Mouse (Mus musculus): ENCODE results near the gene Ccdc57. TPM values are rescaled to one million over a fixed set of nuclear protein-coding genes. Genes with fewer than 3 reads are reported as not detected.

The Ccdc57 gene
- polyA plus RNA-seq, 1 experiment from 2014 or later = 4.7 TPM

DNA sequence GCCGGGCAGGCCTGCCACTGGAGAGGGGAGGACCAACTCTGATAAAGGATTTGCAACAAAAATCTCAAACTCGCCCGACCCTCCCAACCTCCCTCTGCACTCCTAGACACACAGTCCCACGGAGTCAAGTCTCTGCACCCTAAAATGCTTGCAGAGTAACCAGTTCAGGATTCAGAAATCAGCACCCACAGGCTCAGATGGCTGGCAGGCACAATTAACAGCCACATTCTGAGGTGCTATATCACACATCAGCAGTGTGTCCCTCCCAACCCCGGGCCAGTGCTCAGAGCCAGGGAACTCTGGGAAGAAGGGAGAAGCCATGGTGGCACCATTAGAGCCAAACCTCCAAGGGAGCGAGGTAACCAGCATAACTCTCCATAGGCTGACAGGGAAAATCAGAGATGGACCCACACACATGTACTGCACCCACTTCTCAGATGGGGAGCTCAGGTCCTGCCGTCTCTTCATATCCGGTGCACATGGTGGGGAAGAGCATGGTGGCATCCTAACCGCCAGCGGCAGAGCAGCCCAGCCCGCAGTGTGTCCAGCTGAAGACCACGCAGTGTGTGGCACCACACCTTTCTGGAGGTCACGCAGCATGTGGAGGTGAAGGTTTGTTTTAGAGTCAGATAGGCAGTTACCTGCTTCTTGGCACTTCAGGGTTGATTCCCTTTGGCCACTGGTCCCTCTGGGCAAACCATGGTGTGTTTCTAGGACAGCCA lies 29.5 kb upstream of the Ccdc57 start:
- Histone ChIP-seq H3K27ac (no peak overlapping the region), H3K36me3 (peaks cover 85% of the 10 kb centered on the region), H3K4me1 (no peaks in the 10 kb centered on the region), H3K27me3 (replicated peaks) (no peaks in the 10 kb centered on the region), H3K9ac (no peak overlapping the region), H3K4me2 (replicated peaks) (no peak overlapping the region), H3K9me3 (no peaks in the 10 kb centered on the region), H3K4me3 (no peak overlapping the region)
- WGBS = 94% methylated on average over 13 of the region's 13 CpGs
- no peak for ATAC-seq (ENCODE audit: low FRiP score, low read depth)

DNA sequence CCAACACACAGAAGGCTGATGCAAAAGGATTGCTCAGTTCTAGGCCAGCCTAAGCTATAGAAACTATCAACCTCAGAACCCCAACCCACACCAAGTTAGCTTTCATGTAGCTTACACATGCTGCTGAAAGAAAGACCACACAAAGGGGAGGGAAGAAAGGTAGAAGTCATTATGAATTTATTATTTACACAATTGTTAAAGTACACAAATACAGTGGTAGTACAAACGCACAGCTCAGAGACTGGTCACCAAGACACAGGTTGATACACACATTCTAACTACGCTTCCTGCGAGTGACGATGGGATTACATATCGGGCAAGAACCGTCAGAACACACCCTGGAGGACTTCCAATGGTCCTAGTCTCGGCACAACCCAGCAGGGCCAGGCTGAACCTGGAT lies 28.9 kb upstream of the Ccdc57 start:
- Histone ChIP-seq H3K27ac (no peak overlapping the region), H3K4me2 (replicated peaks) (no peak overlapping the region), H3K27me3 (replicated peaks) (no peaks in the 10 kb centered on the region), H3K9me3 (no peaks in the 10 kb centered on the region), H3K36me3 (peaks cover 85% of the 10 kb centered on the region), H3K4me1 (no peaks in the 10 kb centered on the region), H3K4me3 (no peak overlapping the region), H3K9ac (no peak overlapping the region)
- 90% methylated on average over 7 of the region's 7 CpGs for WGBS
- ATAC-seq (ENCODE audit: low FRiP score, low read depth) = no peak

DNA sequence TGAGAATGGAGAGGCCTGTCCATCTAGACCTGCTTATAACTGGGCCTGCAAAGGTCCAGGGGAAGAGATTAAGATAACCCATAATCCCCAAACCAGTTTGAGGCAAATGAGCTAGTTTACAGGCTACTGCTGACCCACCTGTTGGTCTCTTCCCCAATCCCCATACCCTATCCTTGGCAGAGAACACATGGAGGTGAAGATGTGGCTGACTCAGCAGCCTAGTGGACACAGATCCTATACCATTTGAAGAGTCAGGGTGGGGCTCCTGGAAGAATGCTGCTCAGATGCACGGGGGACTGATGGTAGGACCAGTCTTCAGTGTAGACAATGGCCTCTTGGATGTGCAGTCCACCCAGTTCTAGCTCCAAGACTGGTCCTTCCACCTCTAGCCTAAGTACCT lies 27.6 kb upstream of the Ccdc57 start:
- no peak overlapping the region for H3K27ac ChIP-seq
- no peaks in the 10 kb centered on the region for H3K27me3 ChIP-seq (replicated peaks)
- H3K36me3 ChIP-seq = peaks cover 84% of the 10 kb centered on the region
- no peaks in the 10 kb centered on the region for H3K9me3 ChIP-seq
- H3K4me3 ChIP-seq = no peak overlapping the region
- H3K9ac ChIP-seq = no peak overlapping the region
- no peaks in the 10 kb centered on the region for H3K4me1 ChIP-seq
- ATAC-seq (ENCODE audit: low FRiP score, low read depth) = no peak
- no peak overlapping the region for H3K4me2 ChIP-seq (replicated peaks)
- 55% methylated on average over 1 of the region's 1 CpGs for WGBS

DNA sequence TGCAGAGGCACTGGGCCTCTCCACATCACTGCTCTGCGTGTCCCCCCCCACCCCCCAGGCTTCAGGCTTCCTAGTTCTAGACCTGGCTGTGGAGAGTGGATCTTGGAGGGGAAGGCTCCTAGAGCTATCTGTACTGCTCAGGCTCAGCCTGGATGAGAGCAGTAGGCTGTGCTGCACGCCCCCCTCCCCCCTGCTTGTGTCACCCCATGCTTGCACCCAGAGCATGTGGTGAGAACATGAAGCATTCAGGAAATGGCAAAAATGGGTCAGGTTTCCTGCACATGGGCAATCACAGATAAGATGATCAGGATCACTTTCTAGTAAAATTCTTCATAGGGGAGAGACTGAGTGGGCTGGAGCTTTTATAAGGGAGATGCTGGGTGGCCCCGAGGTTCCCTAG lies 26.9 kb upstream of the Ccdc57 start:
- no peaks in the 10 kb centered on the region for H3K27me3 ChIP-seq (replicated peaks)
- H3K4me3 ChIP-seq = no peak overlapping the region
- no peak overlapping the region for H3K27ac ChIP-seq
- no peaks in the 10 kb centered on the region for H3K4me1 ChIP-seq
- 88% methylated on average over 3 of the region's 3 CpGs for WGBS
- no peak for ATAC-seq (ENCODE audit: low FRiP score, low read depth)
- peaks cover 82% of the 10 kb centered on the region for H3K36me3 ChIP-seq
- no peak overlapping the region for H3K9ac ChIP-seq
- H3K4me2 ChIP-seq (replicated peaks) = no peak overlapping the region
- H3K9me3 ChIP-seq = no peaks in the 10 kb centered on the region

DNA sequence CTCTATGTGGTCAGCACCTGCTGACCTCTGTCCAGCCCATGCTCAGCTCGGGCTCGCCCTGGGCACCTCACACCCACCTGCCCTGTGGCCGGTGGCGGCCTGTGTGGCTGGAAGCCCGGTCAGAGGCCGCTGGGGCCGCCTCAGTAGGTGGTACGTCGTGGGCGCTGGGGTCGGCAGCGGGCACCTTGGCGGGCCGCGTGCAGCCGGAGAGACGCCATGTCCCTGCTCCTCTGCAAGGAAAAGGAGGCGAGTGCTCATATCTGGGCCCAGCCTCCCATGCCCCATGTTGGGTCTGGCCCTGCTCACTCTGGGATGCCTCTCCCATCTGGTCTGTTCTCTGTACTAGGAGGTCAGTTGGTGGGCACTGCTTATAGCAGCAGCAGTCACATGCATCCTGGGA lies 26.4 kb upstream of the Ccdc57 start:
- Histone ChIP-seq H3K27me3 (replicated peaks) (no peaks in the 10 kb centered on the region), H3K9me3 (no peaks in the 10 kb centered on the region), H3K27ac (no peak overlapping the region), H3K4me3 (no peak overlapping the region), H3K9ac (no peak overlapping the region), H3K36me3 (peaks cover 77% of the 10 kb centered on the region), H3K4me2 (replicated peaks) (no peak overlapping the region), H3K4me1 (no peaks in the 10 kb centered on the region)
- ATAC-seq (ENCODE audit: low FRiP score, low read depth) = no peak
- 89% methylated on average over 18 of the region's 18 CpGs for WGBS

DNA sequence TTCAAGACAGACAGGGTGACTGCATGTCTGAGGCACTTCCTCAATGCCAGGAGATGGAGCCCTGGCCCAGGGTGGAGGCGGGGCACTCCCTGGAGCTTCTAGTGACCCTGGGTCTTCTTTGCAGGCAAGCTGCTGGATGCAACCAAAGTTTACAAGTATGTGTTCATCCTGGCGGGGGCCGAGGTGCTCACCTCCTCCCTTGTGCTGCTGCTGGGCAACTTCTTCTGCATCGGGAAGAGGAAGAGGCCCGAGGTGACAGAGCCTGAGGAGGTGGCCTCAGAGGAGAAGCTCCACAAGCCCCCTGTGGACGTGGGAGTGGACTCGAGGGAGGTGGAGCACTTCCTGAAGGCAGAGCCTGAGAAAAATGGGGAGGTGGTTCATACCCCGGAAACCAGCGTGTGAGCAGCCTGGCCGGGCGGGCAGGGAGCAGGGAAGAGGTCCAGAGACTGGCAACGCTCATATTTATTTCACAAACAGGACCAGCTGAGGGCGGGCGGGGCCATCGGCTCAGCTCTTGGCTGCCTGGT lies 25.1 kb upstream of the Ccdc57 start:
- H3K27ac ChIP-seq = no peak overlapping the region
- H3K27me3 ChIP-seq (replicated peaks) = no peaks in the 10 kb centered on the region
- no peak for ATAC-seq (ENCODE audit: low FRiP score, low read depth)
- H3K4me3 ChIP-seq = no peak overlapping the region
- no peaks in the 10 kb centered on the region for H3K4me1 ChIP-seq
- peaks cover 64% of the 10 kb centered on the region for H3K36me3 ChIP-seq
- WGBS = 84% methylated on average over 15 of the region's 15 CpGs
- H3K4me2 ChIP-seq (replicated peaks) = no peak overlapping the region
- H3K9me3 ChIP-seq = no peaks in the 10 kb centered on the region
- H3K9ac ChIP-seq = no peak overlapping the region

DNA sequence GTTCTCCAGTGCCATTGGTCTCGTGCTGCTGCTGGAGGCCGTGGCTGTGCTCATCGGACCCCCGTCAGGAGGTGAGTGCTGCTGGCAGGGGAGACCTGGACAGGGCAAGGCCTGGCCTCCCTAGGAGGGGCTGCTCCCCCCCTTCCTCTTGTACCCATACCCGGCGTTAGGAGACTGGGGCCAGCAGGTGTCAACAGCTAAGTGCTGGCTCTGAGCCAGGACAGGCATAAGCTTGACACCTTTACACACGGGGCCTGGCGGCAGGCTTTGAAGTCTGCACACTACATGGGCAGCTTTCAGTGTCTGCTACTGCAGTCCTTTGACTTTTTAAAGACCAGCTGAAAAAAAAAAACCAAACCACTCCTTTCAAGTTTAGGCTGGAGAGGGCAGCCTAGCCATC lies 24.4 kb upstream of the Ccdc57 start:
- Histone ChIP-seq H3K4me1 (0 out of 2 replicates have a peak, but pooled peaks cover 3% of the 10 kb centered on the region), H3K9me3 (no peaks in the 10 kb centered on the region), H3K9ac (no peak overlapping the region), H3K4me3 (no peak overlapping the region), H3K36me3 (peaks cover 57% of the 10 kb centered on the region), H3K27ac (no peak overlapping the region), H3K27me3 (replicated peaks) (no peaks in the 10 kb centered on the region), H3K4me2 (replicated peaks) (no peak overlapping the region)
- no peak for ATAC-seq (ENCODE audit: low FRiP score, low read depth)
- 79% methylated on average over 8 of the region's 8 CpGs for WGBS

DNA sequence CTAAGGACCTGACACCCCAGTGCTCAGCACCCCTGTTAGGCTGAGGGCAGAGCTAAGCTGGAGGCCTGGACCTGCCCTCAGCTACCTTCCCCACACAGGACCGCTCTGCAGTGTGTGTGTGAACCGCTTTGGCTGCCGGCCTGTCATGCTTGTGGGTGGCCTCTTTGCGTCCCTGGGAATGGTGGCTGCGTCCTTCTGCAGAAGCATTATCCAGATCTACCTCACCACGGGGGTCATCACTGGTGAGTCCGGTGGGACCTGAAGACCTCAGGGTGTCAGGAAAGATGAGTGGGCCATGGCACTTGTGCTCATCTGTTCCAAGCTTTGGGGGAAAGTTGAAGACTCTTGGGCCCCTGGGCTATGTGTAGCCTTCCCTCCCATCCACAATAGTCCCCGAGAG lies 23.0 kb upstream of the Ccdc57 start:
- no peak overlapping the region for H3K27ac ChIP-seq
- H3K9ac ChIP-seq = no peak overlapping the region
- 94% methylated on average over 8 of the region's 8 CpGs for WGBS
- H3K36me3 ChIP-seq = peaks cover 45% of the 10 kb centered on the region
- H3K27me3 ChIP-seq (replicated peaks) = no peaks in the 10 kb centered on the region
- no peaks in the 10 kb centered on the region for H3K9me3 ChIP-seq
- peaks cover 13% of the 10 kb centered on the region; the same call in 1 of the 2 replicates for H3K4me1 ChIP-seq
- H3K4me2 ChIP-seq (replicated peaks) = no peak overlapping the region
- no peak for ATAC-seq (ENCODE audit: low FRiP score, low read depth)
- no peak overlapping the region for H3K4me3 ChIP-seq

DNA sequence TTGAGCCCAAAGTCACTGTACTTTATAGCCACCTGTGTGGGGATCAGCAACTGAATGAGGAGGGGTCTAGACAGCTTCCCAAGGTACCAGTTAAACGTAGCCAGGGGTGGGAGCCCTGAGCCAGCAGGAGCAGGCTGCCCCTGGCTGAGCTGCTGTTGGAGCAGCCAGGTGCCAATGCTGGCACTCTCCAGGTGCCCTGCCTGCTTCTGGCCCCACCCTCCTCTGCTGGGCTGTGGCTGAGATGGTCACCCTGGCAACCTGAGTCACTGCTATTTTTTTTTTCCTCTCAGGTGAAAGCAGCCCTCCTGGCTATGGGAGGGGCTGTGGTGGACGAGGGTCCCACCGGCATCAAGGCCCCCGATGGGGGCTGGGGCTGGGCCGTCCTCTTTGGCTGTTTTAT lies 22.3 kb upstream of the Ccdc57 start:
- no peaks in the 10 kb centered on the region for H3K9me3 ChIP-seq
- peaks cover 5% of the 10 kb centered on the region for H3K27me3 ChIP-seq (replicated peaks)
- H3K9ac ChIP-seq = no peak overlapping the region
- no peak for ATAC-seq (ENCODE audit: low FRiP score, low read depth)
- H3K36me3 ChIP-seq = peaks cover 45% of the 10 kb centered on the region
- peaks cover 21% of the 10 kb centered on the region for H3K4me1 ChIP-seq
- H3K4me2 ChIP-seq (replicated peaks) = no peak overlapping the region
- 87% methylated on average over 5 of the region's 5 CpGs for WGBS
- no peak overlapping the region for H3K27ac ChIP-seq
- no peak overlapping the region for H3K4me3 ChIP-seq

DNA sequence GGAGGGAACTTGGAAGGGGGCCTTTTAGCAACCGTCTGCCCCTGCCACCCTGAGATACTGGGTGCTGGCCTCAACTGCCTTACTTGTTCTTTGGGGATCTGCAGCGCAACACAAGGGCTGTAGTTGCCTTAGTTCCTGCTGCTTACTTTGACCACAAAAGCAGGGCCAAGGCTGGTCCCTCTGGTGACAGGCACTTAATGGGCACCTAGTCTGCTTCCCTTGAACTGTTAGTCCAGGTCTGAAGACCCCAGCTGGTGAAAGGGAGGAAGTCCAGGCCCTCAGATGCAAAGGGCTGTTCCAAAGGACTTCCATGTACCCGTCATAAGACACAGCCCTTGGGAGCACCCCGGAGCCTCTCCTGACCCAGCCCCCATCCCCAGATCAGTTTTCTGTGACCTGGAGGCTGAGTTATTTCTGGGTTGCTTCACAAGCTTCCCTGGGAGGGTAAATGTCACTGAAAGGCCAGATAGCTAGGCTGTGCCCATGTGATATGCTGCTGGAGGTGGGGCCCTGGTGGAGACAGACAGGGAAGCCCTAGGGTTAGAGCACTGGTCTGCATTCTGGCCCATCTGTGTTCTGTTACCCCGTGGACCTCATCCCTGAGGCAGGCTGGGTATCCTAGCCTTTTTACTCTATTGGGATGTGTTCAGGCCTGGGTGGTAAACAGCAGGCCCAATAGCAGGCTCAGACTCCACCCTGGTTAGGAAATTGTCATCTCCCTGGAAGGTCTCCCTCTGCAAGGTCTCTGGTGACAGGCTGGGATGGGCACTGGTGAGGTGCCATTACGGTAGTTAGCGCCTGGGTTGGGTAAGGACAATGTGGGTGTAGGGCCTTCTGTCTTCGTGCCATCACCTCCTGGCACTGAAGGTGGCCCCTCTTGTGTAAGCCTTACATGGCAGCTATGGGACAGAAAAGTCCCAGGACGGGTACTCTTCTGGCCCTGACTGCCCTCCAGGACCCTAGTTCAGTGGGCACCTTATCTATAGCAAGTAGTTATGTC lies 19.4 kb upstream of the Ccdc57 start:
- ATAC-seq (ENCODE audit: low FRiP score, low read depth) = no peak
- Histone ChIP-seq H3K9ac (no peak overlapping the region), H3K36me3 (peaks cover 22% of the 10 kb centered on the region), H3K27me3 (replicated peaks) (peaks cover 15% of the 10 kb centered on the region), H3K9me3 (no peaks in the 10 kb centered on the region), H3K4me3 (no peak overlapping the region), H3K4me2 (replicated peaks) (0 out of 2 replicates have a peak overlapping the region, but pooled peaks have one; percentile 70), H3K27ac (no peak overlapping the region), H3K4me1 (peaks cover 36% of the 10 kb centered on the region)
- 83% methylated on average over 9 of the region's 9 CpGs for WGBS

DNA sequence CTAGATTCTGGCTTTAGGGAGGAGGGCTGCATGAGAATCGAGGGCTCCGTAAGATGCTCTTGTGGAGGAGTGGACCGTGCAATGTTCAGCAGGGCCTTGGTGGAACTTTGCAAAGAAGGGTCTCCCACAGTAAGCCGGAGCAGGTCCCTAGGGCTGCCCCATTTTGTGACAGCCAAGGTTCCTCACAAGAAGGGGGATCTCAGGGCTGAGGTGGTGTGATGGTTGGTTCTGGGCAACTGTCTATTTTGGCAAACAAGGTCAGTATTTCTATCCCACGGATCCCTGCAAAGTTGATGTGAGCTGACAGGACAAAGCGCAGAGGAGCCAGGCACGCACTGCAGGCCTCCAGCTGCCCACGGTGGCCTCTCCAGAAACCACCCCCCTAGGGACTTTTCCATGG lies 18.6 kb upstream of the Ccdc57 start:
- Histone ChIP-seq H3K36me3 (peaks cover 14% of the 10 kb centered on the region), H3K9ac (peak overlapping the region; percentile 38), H3K9me3 (no peaks in the 10 kb centered on the region), H3K4me2 (replicated peaks) (peak overlapping the region; percentile 70), H3K4me1 (peaks cover 36% of the 10 kb centered on the region), H3K27me3 (replicated peaks) (peaks cover 15% of the 10 kb centered on the region), H3K27ac (no peak overlapping the region), H3K4me3 (peak overlapping the region; percentile 36)
- 29% methylated on average over 8 of the region's 8 CpGs for WGBS
- ATAC-seq (ENCODE audit: low FRiP score, low read depth) = peak; percentile 10; the same call in 1 of the 2 replicates

All from neural tube, embryonic 12.5 days (tissue).